In the genomic region with DNA sequence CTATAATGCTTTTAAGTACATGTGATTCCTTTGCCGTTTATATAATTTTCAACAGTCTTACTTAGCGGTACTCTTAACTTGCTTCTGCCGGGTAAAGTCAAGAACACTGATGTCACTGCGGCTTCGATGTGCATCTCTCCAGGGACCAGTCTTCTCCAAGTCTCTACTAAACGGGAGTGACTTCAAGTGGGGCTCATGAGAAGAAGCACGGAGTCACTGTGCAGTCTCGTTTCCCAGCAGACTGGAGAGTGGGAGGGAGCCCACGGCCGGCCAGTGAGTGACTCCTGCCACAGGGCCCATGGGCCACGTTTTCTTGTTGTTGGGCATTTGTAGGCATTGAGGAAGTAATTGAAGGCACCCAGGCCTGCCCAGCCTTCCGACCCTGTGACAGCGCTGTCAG, we compare ENCODE assay signal across 18 mouse cellular contexts. TPM values are rescaled to one million over a fixed set of nuclear protein-coding genes. Genes with fewer than 3 reads are reported as not detected.
"Had no signal": no experiment of that assay in that cellular context is flagged by ENCODE, and none has a peak within 500 bp of the region (broad histone marks: within the 10 kb centered on the region; RNA-seq: fewer than 3 reads in every experiment).

No protein-coding gene starts in this region.

- H3K4me3 ChIP-seq: midbrain, embryonic 10.5 days; midbrain, embryonic 13.5 days; midbrain, embryonic 15.5 days; myocyte; neural tube, embryonic 13.5 days; neural tube, embryonic 15.5 days had no signal

- H3K9ac ChIP-seq: lung, embryonic 14.5 days; midbrain, embryonic 13.5 days; midbrain, embryonic 15.5 days; neural tube, embryonic 13.5 days; neural tube, embryonic 15.5 days had no signal

- H3K27me3 ChIP-seq: midbrain, embryonic 13.5 days; midbrain, embryonic 15.5 days; neural tube, embryonic 13.5 days; neural tube, embryonic 15.5 days had no signal

- H3K4me2 ChIP-seq: lung, embryonic 14.5 days; midbrain, embryonic 13.5 days; midbrain, embryonic 15.5 days; neural tube, embryonic 13.5 days; neural tube, embryonic 15.5 days had no signal

- H3K9me3 ChIP-seq: midbrain, embryonic 10.5 days; midbrain, embryonic 13.5 days; midbrain, embryonic 15.5 days; neural tube, embryonic 13.5 days; neural tube, embryonic 15.5 days had no signal

- ATAC-seq: midbrain, embryonic 13.5 days; midbrain, embryonic 15.5 days had no signal

- H3K27ac ChIP-seq: midbrain, embryonic 10.5 days; midbrain, embryonic 13.5 days; midbrain, embryonic 15.5 days; neural tube, embryonic 13.5 days; neural tube, embryonic 15.5 days had no signal

- DNase-seq: lung, adult 18-20 months; lung, embryonic 14.5 days; lung, postnatal 10 days; lung, postnatal 4 days; retina, postnatal 1 day; right cerebral cortex, adult 18-20 months; right cerebral cortex, postnatal 25 days; right cerebral cortex, postnatal 4 days; spleen, adult 18-20 months; thymus, adult 18-20 months; thymus, postnatal 14 days; thymus, postnatal 36 days had no signal

RNA-seq across cellular contexts. Expression of gene Galnt6, which starts 38.7 kb away (rescaled TPM):
- polyA plus RNA-seq: midbrain, embryonic 13.5 days had no signal
